Mouse (Mus musculus): ENCODE data around the gene Npc1l1. TPM values are rescaled to one million over a fixed set of nuclear protein-coding genes. Genes with fewer than 3 reads are reported as not detected.

Npc1l1 gene
- 0.31 and 0.70 TPM in 2 replicates for polyA plus RNA-seq (2012; rRNA removed)

DNA sequence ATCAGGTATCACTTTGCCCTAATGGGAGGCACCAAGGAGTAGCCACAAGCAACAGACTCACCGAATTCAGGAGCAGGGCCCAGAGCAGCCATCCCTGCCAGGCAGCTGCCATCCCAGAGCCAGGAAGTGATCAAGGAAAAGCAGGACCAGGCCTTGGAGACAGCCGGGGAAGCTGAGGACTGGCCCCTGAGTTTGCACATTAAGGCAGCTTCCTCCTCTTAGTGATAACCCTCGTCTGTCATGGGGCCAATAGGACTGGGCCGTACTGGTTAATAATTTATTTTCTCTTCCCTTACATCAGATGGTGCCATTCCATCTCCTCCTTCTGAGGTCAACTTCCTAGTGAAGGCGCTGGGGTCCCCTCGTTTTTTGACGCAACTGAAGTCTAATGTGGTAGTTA, at the start of gene Npc1l1:
TSS of gene Npc1l1 (minus strand) at position 132 of the 400 bp plus-strand sequence.

GRCm38 (mm10) chr11:6274387-6275093, 44.6 kb upstream of the Npc1l1 start, which contains the start of gene Tmed4:
Tmed4 (minus strand) TSS chr11:6274870.

GRCm38 (mm10) chr11:6267320-6268254, 37.6 kb upstream of the Npc1l1 start, which contains the start of gene Ddx56:
Ddx56 (minus strand) TSS chr11:6267772.

DNA sequence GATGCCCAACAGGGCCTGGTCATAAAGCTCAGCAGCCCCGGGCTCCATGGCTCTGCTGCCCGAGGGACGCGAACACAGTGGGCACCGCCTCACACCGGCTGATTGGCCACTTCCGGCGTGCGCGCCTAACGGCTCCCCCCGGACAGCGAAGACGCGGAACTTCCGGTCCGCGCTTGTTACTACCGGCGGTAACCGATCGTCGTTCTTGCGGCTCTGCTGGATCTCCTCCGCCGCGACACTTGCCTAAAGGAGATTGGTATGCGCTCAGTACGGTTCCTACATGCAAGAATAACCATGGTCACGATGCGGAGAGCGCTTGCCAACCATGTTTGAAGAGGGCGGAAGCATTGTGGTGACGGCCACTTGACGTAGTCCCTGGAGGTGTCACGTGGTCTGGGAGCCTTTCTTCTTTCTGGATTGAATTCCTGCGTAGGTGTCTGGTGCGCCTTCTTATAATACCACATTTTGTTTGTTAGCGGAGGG, 29.8 kb downstream of the Npc1l1 start, which contains the start of gene Nudcd3:
TSS of gene Nudcd3 (minus strand) at position 329 of the 483 bp plus-strand sequence.

GRCm38 (mm10) chr11:6199410-6200086, 30.4 kb downstream of the Npc1l1 start, which contains the start of gene A730071L15Rik:
A730071L15Rik (plus strand) TSS chr11:6200029.

Other genes with a start within 250 kb of the Npc1l1 start
- gene Camk2b, start 163.8 kb downstream of the Npc1l1 start, polyA plus RNA-seq (2012; rRNA removed), result 9.8 and 22.2 TPM in 2 replicates
- gene A730071L15Rik, start 30.1 kb downstream of the Npc1l1 start, polyA plus RNA-seq (2012; rRNA removed), result 0.08 and 0.24 TPM in 2 replicates
- gene Nudcd3, start 29.7 kb downstream of the Npc1l1 start, polyA plus RNA-seq (2012; rRNA removed), result 19.7 and 23.5 TPM in 2 replicates
- 17.5 and 19.0 TPM in 2 replicates for gene Ddx56, start 37.6 kb upstream of the Npc1l1 start, polyA plus RNA-seq (2012; rRNA removed)
- 70.2 and 91.4 TPM in 2 replicates for gene Tmed4, start 44.7 kb upstream of the Npc1l1 start, polyA plus RNA-seq (2012; rRNA removed)
- 156 and 160 TPM in 2 replicates for gene Ogdh, start 61.5 kb upstream of the Npc1l1 start, polyA plus RNA-seq (2012; rRNA removed)
- 60.2 and 84.5 TPM in 2 replicates for gene Zmiz2, start 158.9 kb upstream of the Npc1l1 start, polyA plus RNA-seq (2012; rRNA removed)
- gene Ppia, start 185.3 kb upstream of the Npc1l1 start, polyA plus RNA-seq (2012; rRNA removed), result 308 and 324 TPM in 2 replicates
- gene H2afv, start 214.3 kb upstream of the Npc1l1 start, polyA plus RNA-seq (2012; rRNA removed), result 50.9 and 59.6 TPM in 2 replicates
- gene Purb, start 245.8 kb upstream of the Npc1l1 start, polyA plus RNA-seq (2012; rRNA removed), result 10.4 and 10.8 TPM in 2 replicates